Mouse (Mus musculus): ENCODE measurements around the gene F2rl1. TPM values are rescaled to one million over a fixed set of nuclear protein-coding genes. Genes with fewer than 3 reads are reported as not detected.

Gene F2rl1
- total and polyA plus RNA-seq, 3 experiments = 0.06 TPM; not detected in 2

- TF ChIP-seq GATA1 (IDR thresholded peaks at IDR 0.05; ENCODE audit: low read depth, low read length) = peak; percentile 79
- TF ChIP-seq CHD2 (IDR thresholded peaks at IDR 0.05; ENCODE audit: low read length) = no peak
- TF ChIP-seq USF2 (IDR thresholded peaks at IDR 0.05; ENCODE audit: borderline replicate concordance in 1 of 2, insufficient read depth in 1 of 2, low read depth in 1 of 2, low read length in 2 of 2) = no peak
- no peak for TF ChIP-seq ZNF384 (IDR thresholded peaks at IDR 0.05; ENCODE audit: low read depth, low read length)
- peak; percentile 84 for TF ChIP-seq TCF12 (IDR thresholded peaks at IDR 0.05; ENCODE audit: low read depth, low read length)
- no peak for TF ChIP-seq MAX (IDR thresholded peaks at IDR 0.05; ENCODE audit: low read length)
- no peak for TF ChIP-seq RAD21 (IDR thresholded peaks at IDR 0.05; ENCODE audit: low read depth, low read length)
- no peak for TF ChIP-seq POLR2AphosphoS5 (IDR thresholded peaks at IDR 0.05; ENCODE audit: borderline replicate concordance, low read depth, low read length)
- TF ChIP-seq POLR2A (IDR thresholded peaks at IDR 0.05; ENCODE audit: control insufficient read depth in 1 of 2, insufficient read depth in 1 of 2, low read depth in 1 of 2, low read length in 2 of 2, poor library complexity in 1 of 2) = no peak
- TF ChIP-seq MYB (IDR thresholded peaks at IDR 0.05; ENCODE audit: low read depth, low read length) = no peak
- TF ChIP-seq TBP (IDR thresholded peaks at IDR 0.05; ENCODE audit: low read depth, low read length) = no peak
- TF ChIP-seq ELF1 (IDR thresholded peaks at IDR 0.05; ENCODE audit: low read depth, low read length) = no peak
- TF ChIP-seq ZKSCAN1 (IDR thresholded peaks at IDR 0.05; ENCODE audit: low read depth, low read length) = no peak
- no peak for TF ChIP-seq JUND (IDR thresholded peaks at IDR 0.05; ENCODE audit: low read depth, low read length)
Measured at GRCm38 (mm10) chr13:95510054-95510453, 15.0 kb downstream of the F2rl1 start (continued).

DNA sequence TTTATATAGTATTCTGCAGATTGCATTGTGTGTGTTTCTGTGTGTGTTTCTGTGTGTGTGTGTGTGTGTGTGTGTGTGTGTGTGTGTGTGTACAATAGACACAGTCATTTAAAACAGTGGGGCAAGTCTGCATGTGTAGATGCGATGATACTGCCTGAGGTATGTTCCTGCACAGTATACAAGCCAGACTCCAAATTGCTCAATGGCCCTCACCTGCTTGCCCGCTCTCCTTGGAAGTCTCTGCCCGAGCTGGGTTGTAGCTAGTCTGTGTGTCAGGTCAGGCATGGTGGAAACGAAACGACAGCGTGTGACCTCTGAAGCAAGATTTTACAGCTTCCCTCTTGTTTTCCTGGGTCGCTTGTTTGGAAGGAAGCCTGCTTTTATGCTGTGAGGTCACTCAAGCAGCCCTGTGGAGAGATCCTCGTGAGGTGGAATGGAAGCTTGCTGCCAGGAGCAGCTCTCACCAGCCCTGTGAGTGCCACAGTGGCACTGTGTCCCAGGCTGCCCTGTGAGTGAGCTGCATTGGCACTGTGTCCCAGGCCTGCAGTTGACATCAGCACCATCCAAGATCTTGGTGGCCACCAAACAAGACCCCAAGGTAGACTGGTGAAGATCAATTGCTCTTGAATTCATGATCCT, 21.6 kb downstream of the F2rl1 start:
- TF ChIP-seq TCF12 (IDR thresholded peaks at IDR 0.05; ENCODE audit: low read depth, low read length) (no peak), USF1 (IDR thresholded peaks at IDR 0.05; ENCODE audit: low read depth, low read length) (no peak), CHD1 (IDR thresholded peaks at IDR 0.05; ENCODE audit: low read depth, low read length) (no peak), MEF2A (IDR thresholded peaks at IDR 0.05; ENCODE audit: extremely low read depth, insufficient replicate concordance, low read depth, low read length, poor library complexity, severe bottlenecking) (no peak), MXI1 (IDR thresholded peaks at IDR 0.05; ENCODE audit: low read depth, low read length) (no peak), HCFC1 (IDR thresholded peaks at IDR 0.05; ENCODE audit: low read depth, low read length) (no peak), POLR2AphosphoS5 (IDR thresholded peaks at IDR 0.05; ENCODE audit: borderline replicate concordance, low read depth, low read length) (no peak), UBTF (IDR thresholded peaks at IDR 0.05; ENCODE audit: borderline replicate concordance, insufficient read depth, low read depth, low read length) (no peak), BHLHE40 (IDR thresholded peaks at IDR 0.05; ENCODE audit: borderline replicate concordance, low read depth, low read length) (no peak), ZNF384 (IDR thresholded peaks at IDR 0.05; ENCODE audit: low read depth, low read length) (no peak), JUND (IDR thresholded peaks at IDR 0.05; ENCODE audit: low read depth, low read length) (no peak), POLR2AphosphoS2 (IDR thresholded peaks at IDR 0.05; ENCODE audit: low read length) (no peak), SIN3A (IDR thresholded peaks at IDR 0.05; ENCODE audit: low read length) (no peak), MAFK (IDR thresholded peaks at IDR 0.05; ENCODE audit: borderline replicate concordance, low read depth, low read length) (no peak), ZMIZ1 (IDR thresholded peaks at IDR 0.05; ENCODE audit: low read depth, low read length) (no peak), CTCF (IDR thresholded peaks at IDR 0.05 in 2 of 3, conservative IDR thresholded peaks at IDR 0.05 in 1 of 3; ENCODE audit: control insufficient read depth in 1 of 3, insufficient read depth in 1 of 3, low read depth in 2 of 3, low read length in 3 of 3, poor library complexity in 1 of 3, severe bottlenecking in 1 of 3) (no peak), MYC (IDR thresholded peaks at IDR 0.05; ENCODE audit: low read depth, low read length) (no peak)
- Histone ChIP-seq H3K9ac (ENCODE audit: control insufficient read depth, low read depth, low read length, poor library complexity, severe bottlenecking) (no peak overlapping the region), H3K4me1 (ENCODE audit: control insufficient read depth in 1 of 2, insufficient read depth in 2 of 2, low read length in 2 of 2) (no peaks in the 10 kb centered on the region), H3K27ac (ENCODE audit: control insufficient read depth, low read depth, low read length) (no peak overlapping the region), H3K9me3 (replicated peaks; ENCODE audit: insufficient read depth, low read length) (no peaks in the 10 kb centered on the region), H3K79me2 (ENCODE audit: control insufficient read depth, insufficient read depth, low read length, poor library complexity) (no peaks in the 10 kb centered on the region), H3K36me3 (ENCODE audit: control insufficient read depth in 1 of 2, insufficient read depth in 2 of 2, low read length in 2 of 2) (no peaks in the 10 kb centered on the region), H3K27me3 (ENCODE audit: control insufficient read depth in 1 of 2, insufficient read depth in 2 of 2, low read length in 2 of 2) (peaks cover 0 to 1% of the 10 kb centered on the region in 2 experiments; a peak in 1 of 4 replicates), H3K4me3 (ENCODE audit: control insufficient read depth in 1 of 2, insufficient read depth in 1 of 2, low read depth in 2 of 2, low read length in 2 of 2) (no peak overlapping the region)
- DNase-seq (ENCODE audit: low read depth, low spot score) = no peak

All from MEL (cell line).